Mouse (Mus musculus) C2C12 (cell line): ENCODE results near the gene Klf5.

Experiments used
- CEBPB ChIP-seq: IDR thresholded peaks from one replicate; pipeline ENCODE4 v1.6.1; 2011; ENCODE audit warnings: low read depth, mild to moderate bottlenecking, control low read depth, moderate library complexity
- CTCF ChIP-seq: IDR thresholded peaks from one replicate; pipeline ENCODE4 v1.5.1; 2011; ENCODE audit not compliant: control insufficient read depth, insufficient read depth, insufficient read length
- MAX ChIP-seq: IDR thresholded peaks from one replicate; pipeline ENCODE4 v1.6.1; 2011; ENCODE audit warnings: mild to moderate bottlenecking, control low read depth
- MYOD1 ChIP-seq: IDR thresholded peaks from one replicate; pipeline ENCODE4 v1.6.1; 2011; ENCODE audit warnings: low read depth; ENCODE audit not compliant: control insufficient read depth, insufficient read length
- MYOG ChIP-seq: IDR thresholded peaks from one replicate; pipeline ENCODE4 v1.6.1; 2011; ENCODE audit not compliant: control insufficient read depth, insufficient read length; ENCODE audit errors: extremely low read depth
- USF1 ChIP-seq: IDR thresholded peaks from one replicate; pipeline ENCODE4 v1.6.1; 2011; ENCODE audit warnings: low read depth, mild to moderate bottlenecking, control low read depth, moderate library complexity

GRCm38 (mm10) chr14:99278312-99278711, 20.2 kb upstream of the Klf5 start:
- no peak for TF ChIP-seq CTCF
- no peak for TF ChIP-seq MYOD1
- no peak for TF ChIP-seq USF1
- no peak for TF ChIP-seq CEBPB
- TF ChIP-seq MAX = no peak
- TF ChIP-seq MYOG = no peak
